Mouse (Mus musculus) retina, postnatal 1 day (tissue): ENCODE measurements around the gene Nav2.

Experiments
- DNase-seq: peaks from one replicate; pipeline ENCODE4 v3.0.0-alpha.2; 2012

The Nav2 gene

DNA sequence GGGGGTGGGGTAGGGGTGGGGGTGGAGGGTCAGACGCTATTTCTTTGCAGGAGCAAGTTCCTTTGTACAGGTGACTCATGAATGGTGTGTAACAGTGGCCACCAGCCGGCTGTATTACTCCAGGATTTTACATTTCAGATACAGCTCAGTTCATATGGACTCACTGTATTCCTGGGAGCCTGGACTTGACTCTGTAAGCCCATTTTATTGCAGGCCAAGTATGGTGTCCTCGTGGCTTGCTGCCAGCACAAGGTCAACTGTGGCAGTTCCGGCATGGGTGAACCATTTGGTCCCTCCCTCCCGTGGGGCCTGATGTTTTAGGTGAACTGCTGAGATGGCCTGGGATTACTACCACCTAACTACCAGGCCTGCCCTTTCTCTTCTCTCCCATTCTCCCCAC, 629.8 kb downstream of the Nav2 start:
- DNase-seq, result no peak

DNA sequence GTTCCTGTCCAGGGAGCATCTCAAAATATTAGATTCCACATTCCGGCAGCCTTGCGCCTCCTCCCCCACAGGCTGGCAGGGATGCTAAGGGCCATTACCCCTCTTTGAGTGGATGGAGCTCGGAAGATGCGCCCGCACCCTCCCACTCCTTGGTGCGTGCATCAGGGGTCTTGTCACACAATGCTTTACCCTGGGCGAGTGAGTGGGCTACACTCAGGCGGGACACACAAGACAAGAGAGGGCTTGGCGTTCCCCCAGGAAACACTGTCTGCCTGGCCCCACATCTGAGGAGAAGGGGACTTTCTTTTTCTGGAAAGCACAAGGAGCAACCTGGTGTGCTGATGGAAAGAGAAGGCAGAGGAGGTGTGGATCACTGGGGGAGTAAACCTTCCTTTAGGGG, 631.7 kb downstream of the Nav2 start:
- DNase-seq, result no peak

DNA sequence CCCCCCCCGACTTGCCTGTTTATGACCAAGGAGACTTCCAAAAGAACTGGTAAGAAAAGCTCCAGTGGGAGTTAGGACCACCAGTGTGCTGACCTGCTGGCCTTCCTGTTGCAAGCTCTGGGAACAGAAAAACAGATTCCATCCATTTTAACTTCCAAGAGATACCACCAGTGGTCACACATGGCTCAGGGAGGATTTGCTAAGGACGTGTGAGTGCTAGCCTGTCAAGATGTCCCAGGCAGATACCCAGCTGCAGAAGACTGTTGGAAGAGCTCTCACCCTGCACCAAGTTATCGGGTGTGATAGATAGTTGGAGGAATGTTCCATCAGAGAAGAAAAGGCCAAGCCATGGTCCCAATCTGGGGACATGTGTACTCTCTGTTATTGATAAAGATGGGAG, 633.6 kb downstream of the Nav2 start:
- DNase-seq, result no peak

DNA sequence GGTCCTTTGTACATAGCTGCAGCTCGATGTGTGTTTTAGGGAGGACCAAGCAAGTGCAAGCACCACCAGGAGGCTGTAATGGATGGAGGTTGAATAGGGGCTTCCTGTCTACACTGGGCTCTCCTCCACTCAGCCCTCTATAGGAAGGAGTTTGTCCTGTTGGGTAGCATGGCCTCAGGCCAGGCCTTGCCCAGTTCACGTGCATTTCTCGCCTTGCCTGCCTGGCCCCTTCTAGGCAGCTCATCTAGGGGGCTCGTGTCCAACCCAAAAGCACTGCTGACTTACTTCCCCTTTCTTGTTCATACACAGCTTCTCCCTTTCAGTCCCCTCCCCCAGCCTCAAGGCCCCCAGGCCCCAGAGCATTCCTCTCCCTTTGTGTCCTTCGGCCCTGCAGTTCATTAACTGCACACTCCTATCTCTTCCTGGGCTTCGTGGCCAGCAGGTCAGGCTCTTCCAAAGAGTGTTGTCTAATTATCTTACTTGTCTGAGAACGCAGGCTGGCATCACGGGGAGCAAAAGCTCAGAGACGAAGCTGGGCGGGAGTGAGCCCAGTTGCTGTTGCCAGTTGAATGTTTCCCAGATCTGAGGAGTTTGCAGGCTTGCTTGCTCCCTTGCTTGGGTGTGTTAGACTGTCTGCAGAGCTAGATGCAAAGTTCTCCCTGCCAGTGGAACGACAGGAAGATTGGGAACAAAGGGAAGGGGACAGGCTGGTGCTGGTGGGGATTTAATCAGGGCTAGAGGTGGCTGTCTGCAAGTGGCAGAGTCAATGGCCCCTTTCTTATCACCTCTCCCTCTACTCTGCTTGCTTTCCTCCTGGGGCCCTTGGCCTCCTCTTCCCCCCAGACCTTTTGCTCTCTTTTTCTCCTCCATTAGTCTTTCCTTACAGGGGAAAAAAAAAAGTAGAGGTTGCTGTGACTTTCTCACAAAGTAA, 636.5 kb downstream of the Nav2 start:
- peak; percentile 66 for DNase-seq

DNA sequence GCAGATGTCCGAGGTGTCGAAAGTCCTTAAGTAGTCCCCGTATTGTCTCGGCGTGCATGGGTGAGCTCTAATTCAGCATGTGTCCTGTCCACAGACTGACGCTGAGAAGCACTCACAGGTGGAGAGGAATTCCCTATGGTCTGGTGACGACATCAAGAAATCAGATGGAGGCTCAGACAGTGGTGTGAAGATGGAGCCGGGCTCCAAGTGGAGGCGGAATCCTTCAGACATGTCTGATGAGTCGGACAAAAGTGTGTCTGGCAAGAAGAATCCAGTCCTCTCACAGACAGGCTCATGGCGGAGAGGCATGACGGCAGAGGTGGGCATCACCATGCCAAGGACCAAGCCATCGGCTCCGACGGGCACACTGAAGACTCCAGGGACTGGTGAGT, 637.2 kb downstream of the Nav2 start:
- peak; percentile 25 for DNase-seq

DNA sequence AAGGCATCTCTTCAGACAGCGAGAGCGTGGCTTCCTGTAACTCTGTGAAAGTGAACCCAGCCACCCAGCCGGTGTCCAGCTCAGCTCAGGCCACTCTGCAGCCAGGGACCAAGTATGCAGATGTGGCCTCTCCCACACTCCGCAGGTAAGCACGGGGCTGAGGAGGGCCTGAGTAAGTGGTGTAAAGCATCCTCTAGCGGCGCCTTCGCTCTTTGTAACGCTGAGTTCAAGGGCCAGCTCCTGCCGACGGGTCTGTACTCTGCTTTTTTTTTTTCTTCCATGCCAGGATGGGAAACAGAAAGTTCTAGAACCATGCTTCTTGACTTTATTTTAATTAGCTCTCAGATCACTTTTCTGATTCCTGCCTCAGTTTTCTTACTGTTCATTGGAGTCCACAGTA, 639.9 kb downstream of the Nav2 start:
- DNase-seq, result no peak

DNA sequence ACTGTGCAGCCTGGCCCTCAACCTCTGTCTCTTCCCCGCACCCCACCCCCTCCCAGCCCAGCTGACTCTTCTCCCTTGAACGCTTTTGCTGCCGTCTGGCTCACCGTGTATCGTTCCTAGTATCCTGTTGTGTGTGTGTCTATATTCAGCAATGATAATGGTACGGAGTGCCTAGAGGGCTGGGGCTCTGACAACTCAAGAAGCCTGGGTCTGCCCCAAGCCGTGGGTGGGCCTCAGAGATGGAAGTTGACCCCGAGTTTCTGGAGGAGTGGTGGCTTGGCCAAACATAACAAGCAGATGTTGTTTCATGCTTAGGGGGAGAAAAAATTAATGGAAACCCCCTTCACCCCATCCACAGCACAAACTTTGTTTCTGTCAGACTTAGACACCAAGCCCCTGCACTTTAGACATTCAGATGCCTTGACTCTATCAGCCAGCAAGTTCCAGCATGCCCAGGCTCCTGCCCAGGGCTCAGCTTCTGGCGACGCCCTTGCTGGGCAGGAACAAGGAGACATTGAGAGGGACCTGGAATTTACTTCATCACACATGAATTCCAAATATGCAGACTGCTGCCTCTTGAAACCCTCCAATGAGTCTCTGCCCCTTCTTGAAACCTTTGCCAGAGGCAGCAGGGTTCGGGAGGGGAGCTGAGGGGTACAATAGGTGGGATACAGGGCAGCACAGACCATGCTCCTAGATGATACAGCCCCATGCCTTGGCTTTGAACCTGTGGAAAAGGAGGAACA, 644.9 kb downstream of the Nav2 start:
- DNase-seq, result no peak

DNA sequence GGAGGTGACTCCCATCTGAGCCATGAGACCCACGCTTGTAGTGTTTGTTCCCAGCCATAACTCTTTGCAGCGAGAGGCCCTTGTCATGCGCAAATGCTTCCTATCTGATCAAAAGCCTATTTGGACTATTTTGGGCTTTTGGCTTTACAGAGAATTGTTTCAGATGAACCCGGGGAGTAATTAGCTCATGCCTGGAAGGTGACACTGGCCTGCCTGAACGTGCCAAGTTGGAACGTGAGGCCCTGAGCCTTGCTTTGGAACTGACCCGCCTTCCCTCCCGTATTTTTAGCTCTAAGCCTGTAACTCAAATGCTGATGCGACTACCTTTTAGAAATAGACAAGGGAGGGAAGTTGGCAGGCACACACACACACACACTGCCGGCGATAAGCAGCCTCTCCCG, 649.7 kb downstream of the Nav2 start:
- DNase-seq, result no peak

DNA sequence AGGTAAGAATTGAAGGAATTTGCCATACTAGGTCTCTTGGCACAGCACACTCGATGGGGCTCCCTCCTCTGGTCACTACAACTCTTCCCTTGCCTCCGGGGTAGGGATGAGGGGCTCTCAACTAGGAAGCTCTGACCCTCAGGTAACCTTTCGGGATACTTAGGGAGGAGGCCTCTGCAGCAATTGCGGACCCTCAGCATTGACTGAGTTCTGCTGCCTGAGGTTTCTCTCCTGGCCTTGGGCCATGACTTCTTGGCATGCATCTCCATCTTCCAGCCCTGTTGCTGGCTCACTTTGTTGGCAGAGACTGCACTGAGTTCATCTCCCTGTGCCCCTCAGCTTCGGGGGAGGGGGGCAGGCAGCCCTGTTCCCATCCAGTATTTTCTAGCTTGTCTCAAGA, 650.4 kb downstream of the Nav2 start:
- DNase-seq, result no peak

DNA sequence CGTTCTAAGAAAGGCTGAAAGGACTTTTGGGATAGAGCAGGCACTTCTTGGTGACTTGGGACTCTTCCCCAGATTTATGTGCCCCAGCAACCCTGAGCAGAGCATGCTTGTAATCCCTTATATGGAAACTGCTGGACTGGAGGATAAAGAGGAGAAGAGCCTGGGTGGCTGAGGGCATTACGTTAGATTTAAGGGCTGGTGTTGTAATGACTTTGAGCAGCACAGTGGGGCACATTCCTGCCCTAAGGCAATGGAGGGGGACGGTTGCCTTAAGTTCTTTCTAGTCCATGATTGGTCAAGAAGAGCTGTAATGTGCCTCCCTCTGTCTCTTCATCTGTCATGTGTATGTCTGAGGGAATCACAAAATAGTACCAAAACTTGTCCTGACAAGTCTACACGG, 651.5 kb downstream of the Nav2 start:
- DNase-seq, result no peak

DNA sequence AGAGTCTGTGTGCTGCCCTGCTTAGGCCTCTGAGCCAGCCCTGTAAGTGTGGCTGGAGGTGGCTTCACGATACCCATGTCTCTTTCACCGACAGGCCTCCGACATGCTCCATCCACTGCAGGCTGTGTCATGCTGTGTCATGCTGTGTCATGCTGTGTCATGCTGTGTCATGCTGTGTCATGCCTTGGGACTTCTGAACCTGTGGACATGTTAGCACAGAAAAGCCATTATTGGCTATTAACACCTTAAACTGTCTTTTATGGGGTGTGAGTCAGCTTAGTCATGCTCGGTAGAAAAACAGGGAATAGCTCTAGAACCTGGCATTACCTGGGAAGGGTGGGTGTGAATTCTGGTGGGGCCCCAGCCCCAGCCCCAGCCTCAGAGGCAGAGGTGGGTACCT, 653.9 kb downstream of the Nav2 start:
- DNase-seq, result no peak

DNA sequence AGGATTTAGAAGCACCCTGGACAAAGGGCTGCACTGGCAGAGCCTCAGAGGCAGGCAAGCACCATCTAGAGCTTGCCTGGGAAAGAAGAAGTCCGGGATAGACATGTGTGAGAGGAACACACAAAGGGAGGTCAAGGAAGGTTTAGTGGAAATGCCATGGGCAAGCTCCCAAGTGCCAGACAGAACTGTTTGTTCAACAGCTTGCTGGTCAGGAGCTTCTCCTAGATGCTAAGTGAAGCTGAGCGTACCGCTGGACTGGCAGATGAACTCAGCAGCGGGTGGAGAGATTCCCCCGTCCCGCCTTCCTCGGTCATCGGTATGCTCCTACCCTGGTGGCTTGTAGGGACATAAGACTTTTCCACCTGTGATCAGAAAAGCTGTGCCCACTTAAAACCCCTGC, 654.3 kb downstream of the Nav2 start:
- DNase-seq, result no peak

DNA sequence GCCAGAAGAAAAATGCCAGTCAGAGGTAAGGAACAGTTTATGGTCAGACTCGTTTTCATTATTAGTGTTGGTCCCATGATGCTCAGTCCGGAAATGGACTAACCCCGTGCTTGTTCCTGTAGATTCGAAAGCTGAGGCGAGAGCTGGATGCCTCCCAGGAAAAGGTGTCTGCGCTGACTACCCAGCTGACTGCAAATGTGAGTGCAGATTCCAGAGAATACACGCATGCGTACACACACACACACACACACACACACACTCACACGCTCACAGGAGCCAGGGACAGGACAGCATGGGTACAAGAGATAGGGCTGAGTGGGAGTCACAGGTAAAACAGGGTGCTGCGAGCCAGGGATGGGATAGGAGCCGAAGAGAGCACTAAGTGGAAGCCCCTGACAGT, 656.6 kb downstream of the Nav2 start:
- no peak for DNase-seq

DNA sequence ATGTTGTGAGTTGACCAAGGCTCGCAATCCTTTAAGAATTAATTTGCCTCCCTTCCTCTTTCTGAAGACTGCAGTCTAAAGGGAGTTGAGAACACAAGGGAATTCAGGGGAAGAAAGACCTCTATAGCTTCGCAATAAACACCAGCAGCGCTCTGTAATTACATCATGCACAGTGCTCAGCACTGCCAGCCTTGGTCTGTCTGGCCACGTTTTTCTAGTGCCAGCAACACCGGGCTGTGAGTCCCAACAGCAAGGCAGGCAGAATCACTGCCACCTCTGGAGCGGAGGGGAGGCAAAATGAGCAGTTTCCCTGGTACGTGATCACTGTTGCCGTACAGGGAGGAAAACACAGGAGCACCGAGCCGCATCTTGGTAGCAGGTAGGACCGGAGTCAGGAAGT, 657.3 kb downstream of the Nav2 start:
- no peak for DNase-seq

DNA sequence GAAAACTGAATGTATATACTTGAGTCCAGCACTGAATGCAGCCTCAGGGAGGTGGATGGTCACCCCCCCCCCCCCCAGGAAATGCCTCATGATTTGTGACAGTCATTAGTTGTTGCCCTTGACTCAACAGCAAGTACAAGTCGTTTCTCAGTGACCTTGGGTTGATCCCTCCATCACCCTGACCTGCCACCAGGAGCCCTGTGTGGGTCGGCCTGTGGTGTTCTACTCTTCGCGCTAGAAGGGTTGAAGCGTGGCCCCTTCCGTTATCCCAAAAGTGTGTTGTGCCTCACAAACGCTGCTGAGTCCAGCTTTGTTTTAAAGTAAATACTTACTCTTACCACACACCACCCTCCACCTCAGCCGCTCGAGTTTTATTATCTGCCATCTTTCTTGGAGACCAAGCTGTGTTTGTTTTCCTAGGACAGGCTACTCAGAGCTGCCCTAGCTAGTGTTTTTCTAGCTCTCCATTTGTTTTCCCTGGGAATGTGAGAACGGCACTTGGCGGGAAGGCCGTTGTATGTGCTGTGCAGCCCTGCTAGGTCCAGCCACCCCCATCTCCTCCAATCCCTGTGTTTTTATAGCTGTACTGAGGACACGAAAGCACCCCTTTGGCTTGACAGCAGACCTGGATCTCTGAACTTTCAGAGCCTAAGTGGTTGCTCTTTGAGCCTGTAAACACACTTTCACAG, 659.0 kb downstream of the Nav2 start:
- DNase-seq, result no peak

DNA sequence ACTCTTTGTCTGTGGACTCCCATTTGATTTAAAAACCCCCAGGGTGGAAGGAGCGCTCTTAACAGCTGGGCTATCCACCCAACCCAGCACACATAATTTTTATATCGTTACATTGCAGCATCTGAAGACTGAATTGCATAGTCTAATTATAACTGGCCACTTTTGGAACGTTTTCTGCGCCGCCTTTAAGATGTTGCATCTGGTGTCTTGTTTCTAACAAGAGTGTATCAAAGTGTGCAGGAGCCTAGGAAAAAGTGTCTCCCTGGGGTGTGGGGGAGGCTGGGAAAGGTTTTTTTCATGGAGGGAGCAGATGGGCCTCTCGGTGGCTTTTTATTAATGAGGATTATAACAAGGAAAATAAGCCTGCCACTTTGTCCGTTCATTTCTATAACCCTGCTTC, 661.1 kb downstream of the Nav2 start:
- DNase-seq, result no peak

DNA sequence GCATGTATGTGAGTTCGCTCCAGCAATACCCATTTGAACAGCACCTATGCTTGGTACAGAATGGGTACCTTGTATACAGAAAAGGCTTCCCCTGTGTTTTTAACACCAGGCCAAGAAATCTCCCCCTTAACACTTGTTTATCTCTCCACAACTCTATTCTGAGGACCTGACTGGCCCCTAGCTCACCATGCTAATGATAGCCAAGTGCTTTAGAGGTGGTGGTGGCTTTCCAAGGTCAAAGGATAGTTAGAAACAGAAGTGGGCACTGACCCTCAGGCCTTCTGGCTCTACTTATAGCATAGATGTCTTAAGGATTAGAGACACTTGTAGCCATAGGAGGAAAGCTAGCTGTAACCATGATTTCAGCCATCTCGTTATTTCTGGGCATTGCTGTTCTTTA, 663.1 kb downstream of the Nav2 start:
- DNase-seq, result no peak

DNA sequence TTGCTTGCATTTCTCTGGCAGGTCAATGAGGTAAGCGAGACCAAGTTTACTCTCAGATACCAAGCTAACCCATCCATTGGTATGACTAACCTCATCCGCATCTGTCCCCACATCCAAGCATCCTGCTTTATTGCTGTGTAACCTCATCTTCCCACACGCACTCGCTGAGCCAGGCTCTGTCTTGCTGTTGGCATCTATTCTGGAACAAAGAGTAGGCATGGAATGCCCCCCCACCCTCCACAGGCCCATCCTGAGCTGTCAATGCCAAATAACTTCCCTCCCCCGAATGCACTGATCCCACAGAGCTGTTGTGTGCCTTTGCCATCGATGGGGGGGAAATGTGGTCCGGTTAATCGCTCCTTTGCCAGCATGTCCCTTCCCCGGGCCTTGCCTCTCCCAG, 666.7 kb downstream of the Nav2 start:
- DNase-seq, result no peak

DNA sequence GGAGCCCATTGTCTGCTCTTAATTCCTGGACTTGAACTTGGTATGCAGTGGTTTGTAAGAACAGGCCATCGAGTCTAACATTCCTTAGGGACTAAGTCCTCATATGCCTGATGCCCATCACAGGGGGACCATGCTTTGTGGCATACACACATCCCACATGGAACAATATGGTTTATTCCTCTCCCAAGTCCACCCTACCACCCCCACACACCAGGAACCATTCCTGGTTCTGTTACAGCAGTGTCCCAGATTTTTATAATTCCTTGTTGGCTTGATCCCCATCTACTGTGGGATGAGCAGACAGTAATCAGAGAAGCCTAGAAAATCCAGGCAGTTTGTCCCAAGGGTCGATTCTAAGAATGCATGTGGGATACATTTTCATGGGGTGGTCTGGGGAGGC, 668.6 kb downstream of the Nav2 start:
- no peak for DNase-seq

DNA sequence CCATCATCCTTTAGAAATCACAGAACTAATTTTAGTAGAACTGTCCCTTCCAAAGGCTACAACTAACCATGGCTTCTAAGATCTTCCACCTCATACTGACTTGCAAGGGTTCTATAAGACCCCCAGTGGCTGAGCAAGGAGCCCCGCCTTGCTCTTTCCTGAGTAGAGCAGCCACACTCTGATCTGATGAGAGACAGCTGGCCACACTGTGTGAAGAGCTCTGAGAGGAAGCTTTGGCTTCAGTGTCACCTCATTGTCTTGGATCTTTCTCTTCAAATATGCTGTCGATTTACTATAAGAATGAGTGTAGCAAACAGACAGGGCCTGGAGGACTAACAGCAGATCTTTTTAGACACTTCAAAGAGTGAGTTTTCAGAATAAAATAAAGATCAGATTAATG, 673.4 kb downstream of the Nav2 start:
- DNase-seq, result no peak

DNA sequence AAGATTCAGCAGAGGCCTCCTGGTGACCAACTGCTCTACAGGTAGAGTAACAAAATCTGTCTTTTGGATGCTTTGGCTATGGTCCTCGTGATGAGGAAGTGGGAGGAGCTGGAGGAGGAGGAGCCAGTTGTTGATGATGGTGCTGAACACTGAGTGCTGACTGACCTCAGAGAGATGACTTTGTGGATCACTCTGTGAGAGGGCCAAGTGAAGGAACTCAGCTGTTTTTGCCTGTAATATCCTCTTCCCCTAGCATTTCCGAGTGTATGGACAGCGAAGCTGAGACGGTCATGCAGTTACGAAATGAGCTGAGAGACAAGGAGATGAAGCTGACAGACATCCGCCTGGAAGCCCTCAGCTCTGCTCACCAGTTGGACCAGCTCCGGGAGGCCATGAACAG, 674.0 kb downstream of the Nav2 start:
- DNase-seq, result no peak

DNA sequence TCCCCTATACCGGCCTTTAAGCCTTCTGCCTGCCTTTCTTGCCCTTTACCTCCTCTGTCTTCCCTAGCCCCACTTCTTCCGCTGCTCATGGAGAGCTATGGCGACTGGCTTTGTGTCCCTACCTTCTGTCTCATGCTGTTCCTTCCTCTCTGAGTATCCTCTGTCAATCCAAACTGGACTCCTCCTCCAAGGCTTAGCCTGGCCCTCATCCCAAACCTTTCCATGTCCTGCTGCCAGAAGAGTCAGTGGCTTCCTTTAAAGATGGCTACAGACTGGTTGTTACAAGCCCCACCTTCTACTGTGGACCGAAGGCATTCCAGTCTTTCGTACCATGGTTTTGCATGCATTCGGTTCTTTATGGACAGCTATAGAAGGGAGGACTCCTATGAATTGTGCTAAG, 674.7 kb downstream of the Nav2 start:
- DNase-seq, result no peak

DNA sequence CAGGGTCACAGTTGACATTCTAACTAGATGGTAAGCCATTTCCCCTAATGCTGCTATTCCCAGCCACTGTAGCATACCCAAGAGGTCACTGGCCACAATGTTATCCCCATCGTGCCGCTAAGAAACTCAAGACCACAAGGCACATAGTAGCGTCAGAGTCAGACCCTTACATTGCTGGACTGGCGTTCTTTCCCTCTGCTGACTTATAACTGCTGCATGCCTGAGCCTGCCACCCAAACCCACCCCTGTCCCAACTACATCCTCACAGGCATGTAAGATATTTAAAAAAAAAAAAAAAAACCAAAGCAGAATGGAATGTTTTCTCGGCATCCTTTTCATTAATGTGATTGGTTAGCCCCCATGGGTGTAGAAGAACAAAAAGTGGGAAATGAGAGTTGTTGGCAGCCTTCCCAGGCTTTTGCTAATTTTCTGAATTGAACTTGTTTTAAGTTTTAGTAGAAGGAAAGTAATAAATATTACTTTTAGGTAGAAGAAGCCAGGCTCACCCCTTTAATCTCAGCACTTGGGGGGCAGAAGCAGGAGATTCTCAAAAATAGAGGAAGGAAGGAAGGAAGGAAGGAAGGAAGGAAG, 678.1 kb downstream of the Nav2 start:
- no peak for DNase-seq

DNA sequence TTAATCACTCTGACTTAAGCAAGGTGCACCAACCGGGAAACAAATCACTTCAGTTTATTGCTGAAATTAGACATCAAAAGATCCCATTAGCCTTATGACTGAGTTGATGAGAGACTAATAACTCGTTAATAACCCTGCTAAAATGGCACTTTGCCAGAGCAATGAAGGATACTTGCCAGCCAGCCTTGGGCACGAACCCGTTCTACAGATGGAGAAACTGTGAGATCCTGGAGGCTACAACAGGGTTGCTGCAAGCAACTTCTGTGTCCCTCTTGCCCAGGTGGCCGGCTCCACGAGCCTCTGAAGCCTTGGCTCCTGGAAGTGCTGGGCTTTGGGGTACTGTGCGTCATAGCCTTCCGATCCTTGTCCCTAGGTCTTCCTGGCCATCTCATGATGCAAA, 681.1 kb downstream of the Nav2 start:
- DNase-seq, result no peak
